Mouse (Mus musculus) kidney, embryonic 14.5 days (tissue): ENCODE results near the gene 1700029I15Rik. TPM values are rescaled to one million over a fixed set of nuclear protein-coding genes. Genes with fewer than 3 reads are reported as not detected.

Experiments
- ATAC-seq: fragments of 200-750 bp; cut with Nextera tagmentation; 2 replicates; pipeline ENCODE4 v1.8.0; 2017; ENCODE audit warnings: moderate number of reproducible peaks, mild to moderate bottlenecking, moderate TSS enrichment, moderate library complexity; ENCODE audit not compliant: low FRiP score, low TSS enrichment
- H3K27ac ChIP-seq: fragments of 300-500 bp; sonication (generic); 2 replicates; pipeline ENCODE4 v1.5.1; 2014; ENCODE audit warnings: low read depth, mild to moderate bottlenecking, low read length, moderate library complexity, mixed read lengths
- H3K27me3 ChIP-seq: fragments of 300-500 bp; sonication (generic); 2 replicates; pipeline ENCODE4 v1.6.1; 2014; ENCODE audit warnings: mild to moderate bottlenecking, low read length; ENCODE audit not compliant: control insufficient read depth, insufficient read depth
- H3K36me3 ChIP-seq: fragments of 300-500 bp; sonication (generic); 2 replicates; pipeline ENCODE4 v1.6.1; 2014; ENCODE audit warnings: low read length, mixed read lengths; ENCODE audit not compliant: control insufficient read depth, insufficient read depth
- H3K4me1 ChIP-seq: fragments of 300-500 bp; sonication (generic); 2 replicates; pipeline ENCODE4 v1.6.1; 2014; ENCODE audit warnings: low read length, mixed read lengths; ENCODE audit not compliant: control insufficient read depth, insufficient read depth
- H3K4me2 ChIP-seq: fragments of 300-500 bp; sonication (generic); replicated peaks from 2 replicates; pipeline ENCODE4 v1.6.1; 2014; ENCODE audit warnings: low read depth, mild to moderate bottlenecking, low read length
- H3K4me3 ChIP-seq: fragments of 300-500 bp; sonication (generic); 2 replicates; pipeline ENCODE4 v1.5.1; 2014; ENCODE audit warnings: mild to moderate bottlenecking, low read length
- H3K9ac ChIP-seq: fragments of 300-500 bp; sonication (generic); 2 replicates; pipeline ENCODE4 v1.6.1; 2014; ENCODE audit warnings: low read depth, mild to moderate bottlenecking, low read length, moderate library complexity
- H3K9me3 ChIP-seq: fragments of 300-500 bp; sonication (generic); 2 replicates; pipeline ENCODE4 v1.6.1; 2016; ENCODE audit warnings: low read length; ENCODE audit not compliant: control insufficient read depth
- WGBS: fragments of 180-500 bp; shearing (Covaris S2); extraction: QIAGEN DNeasy Blood & Tissue Kit; methylation state at CpG from one replicate; pipeline ENCODE4 v1.1.7; 2014; 5-methylcytosine and 5-hydroxymethylcytosine counted together
- microRNA-seq: library from miRNA; unstranded; fragments of <30 nt; microRNA quantifications from one replicate; pipeline ENCODE4, GENCODE M21; 2016
- polyA plus RNA-seq: library from polyadenylated mRNA; unstranded; fragments of >200 nt; fragmentation: Nextera tagmentation; extraction: Ambion mirVana; gene quantifications from 2 replicates; pipeline ENCODE4 v1.2.1, GENCODE M21; 2014

Gene 1700029I15Rik
- polyA plus RNA-seq, 1 experiment from 2014 or later: 2.5 TPM

GRCm38 (mm10) chr2:92435023-92435422 is 52.7 kb downstream of the 1700029I15Rik start:
- Histone ChIP-seq H3K36me3 (no peaks in the 10 kb centered on the region), H3K4me2 (no peak overlapping the region), H3K4me3 (no peak overlapping the region)

More at GRCm38 (mm10) chr2:92435023-92435422, 52.7 kb downstream of the 1700029I15Rik start:
- ATAC-seq: no peak
- 54% methylated on average over 6 of the region's 6 CpGs for WGBS
- peaks cover 27% of the 10 kb centered on the region for H3K4me1 ChIP-seq
- no peak overlapping the region for H3K27ac ChIP-seq
- H3K9me3 ChIP-seq: no peaks in the 10 kb centered on the region
- no peak overlapping the region for H3K9ac ChIP-seq
- H3K27me3 ChIP-seq: no peaks in the 10 kb centered on the region; the same call in 1 of the 2 replicates

Small RNA genes lying within 50 kb of the gene (microRNA-seq; reads per million reads assigned to microRNA genes)
- gene Mir7000: not detected

Other genes with a start within 250 kb of the 1700029I15Rik start
- 21.3 and 22.7 TPM in 2 replicates for gene Pex16, start 7.9 kb upstream of the 1700029I15Rik start, polyA plus RNA-seq
- gene Large2, start 7.7 kb upstream of the 1700029I15Rik start, polyA plus RNA-seq: 24.0 and 33.3 TPM in 2 replicates
- 15.6 and 20.8 TPM in 2 replicates for gene Mapk8ip1, start 18.7 kb downstream of the 1700029I15Rik start, polyA plus RNA-seq
- 13.8 and 21.3 TPM in 2 replicates for gene Cry2, start 51.5 kb downstream of the 1700029I15Rik start, polyA plus RNA-seq
- 6.9 and 13.6 TPM in 2 replicates for gene Slc35c1, start 78.0 kb downstream of the 1700029I15Rik start, polyA plus RNA-seq
- 5.0 and 6.4 TPM in 2 replicates for gene Chst1, start 217.2 kb downstream of the 1700029I15Rik start, polyA plus RNA-seq